Mouse (Mus musculus) liver, embryonic 15.5 days (tissue): Measurements from ENCODE around the gene L1cam. TPM values are rescaled to one million over a fixed set of nuclear protein-coding genes. Genes with fewer than 3 reads are reported as not detected.

Source experiments
- ATAC-seq: fragments of 200-750 bp; cut with Nextera tagmentation; 2 replicates; pipeline ENCODE4 v1.8.0; 2017; ENCODE audit warnings: moderate number of reproducible peaks, mild to moderate bottlenecking, moderate library complexity; ENCODE audit not compliant: insufficient read depth
- H3K27ac ChIP-seq: fragments of 300-500 bp; sonication (generic); replicated peaks from 2 replicates; pipeline ENCODE4 v1.5.1; 2015; ENCODE audit warnings: mild to moderate bottlenecking, inconsistent platforms
- H3K27me3 ChIP-seq: fragments of 300-500 bp; sonication (generic); 2 replicates; pipeline ENCODE4 v1.6.1; 2015; ENCODE audit warnings: mild to moderate bottlenecking, inconsistent platforms
- H3K36me3 ChIP-seq: fragments of 300-500 bp; sonication (generic); replicated peaks from 2 replicates; pipeline ENCODE4 v1.6.1; 2015; ENCODE audit warnings: moderate library complexity, mild to moderate bottlenecking, inconsistent platforms
- H3K4me1 ChIP-seq: fragments of 300-500 bp; sonication (generic); replicated peaks from 2 replicates; pipeline ENCODE4 v1.6.1; 2015; ENCODE audit warnings: inconsistent platforms
- H3K4me2 ChIP-seq: fragments of 300-500 bp; sonication (generic); 2 replicates; pipeline ENCODE4 v1.6.1; 2015; ENCODE audit warnings: moderate library complexity, mild to moderate bottlenecking, inconsistent platforms
- H3K4me3 ChIP-seq: fragments of 300-500 bp; sonication (generic); replicated peaks from 2 replicates; pipeline ENCODE4 v1.5.1; 2015; ENCODE audit warnings: mild to moderate bottlenecking, inconsistent platforms
- H3K9ac ChIP-seq: fragments of 300-500 bp; sonication (generic); 2 replicates; pipeline ENCODE4 v1.6.1; 2015; ENCODE audit warnings: moderate library complexity, mild to moderate bottlenecking, inconsistent platforms
- H3K9me3 ChIP-seq: fragments of 300-500 bp; sonication (generic); replicated peaks from 2 replicates; pipeline ENCODE4 v1.6.1; 2016; ENCODE audit warnings: inconsistent platforms
- WGBS: fragments of 180-500 bp; shearing (Covaris S2); methylation state at CpG from one replicate; pipeline ENCODE4 v1.1.7; 2015; ENCODE audit warnings: mixed read lengths; ENCODE audit not compliant: insufficient replicate concordance; 5-methylcytosine and 5-hydroxymethylcytosine counted together
- polyA plus RNA-seq: library from polyadenylated mRNA; unstranded; fragments of >200 nt; fragmentation: Nextera tagmentation; extraction: Ambion mirVana; gene quantifications from 2 replicates; pipeline ENCODE4 v1.2.1, GENCODE M21; 2015

Gene L1cam
- polyA plus RNA-seq, 1 experiment from 2014 or later: 0.21 TPM

- peak; percentile 95 for ATAC-seq
- WGBS: 19% methylated on average over 31 of the region's 31 CpGs
- H3K9ac ChIP-seq: peak overlapping the region; percentile 25; the same call in 1 of the 2 replicates
- H3K4me3 ChIP-seq: peak overlapping the region; percentile 49
- H3K27me3 ChIP-seq: no peaks in the 10 kb centered on the region
- peak overlapping the region; percentile 72 for H3K4me2 ChIP-seq
- H3K4me1 ChIP-seq: peaks cover 39% of the 10 kb centered on the region
- H3K27ac ChIP-seq: peak overlapping the region; percentile 77
- H3K9me3 ChIP-seq: no peaks in the 10 kb centered on the region
- H3K36me3 ChIP-seq: peaks cover 11% of the 10 kb centered on the region; the same call in 1 of the 2 replicates
Measured at GRCm38 (mm10) chrX:73914827-73915703, 19.2 kb upstream of the L1cam start.

DNA sequence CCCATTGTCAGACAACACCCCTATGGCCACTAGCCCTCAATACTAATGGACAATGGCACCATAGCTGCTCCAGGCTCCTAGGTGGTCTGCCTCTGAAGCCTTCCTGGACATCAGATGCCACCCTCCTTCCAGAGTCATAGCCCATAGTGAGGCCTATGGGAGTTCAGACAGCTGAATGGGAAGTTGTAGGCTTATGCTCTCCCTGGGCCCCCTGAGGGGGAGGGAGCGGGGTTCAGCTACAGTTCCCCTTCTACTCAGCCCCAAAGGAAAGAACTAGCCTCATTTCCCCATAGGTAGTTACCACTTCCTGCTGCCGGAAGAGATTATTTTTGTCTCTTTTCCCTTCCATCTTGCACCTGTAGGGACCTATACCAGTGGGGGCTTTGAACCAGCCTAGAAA lies 15.7 kb upstream of the L1cam start:
- no peak for ATAC-seq
- Histone ChIP-seq H3K27ac (peak overlapping the region; percentile 72), H3K36me3 (no peaks in the 10 kb centered on the region), H3K27me3 (no peaks in the 10 kb centered on the region), H3K4me1 (peaks cover 45% of the 10 kb centered on the region), H3K4me3 (no peak overlapping the region), H3K9me3 (no peaks in the 10 kb centered on the region), H3K4me2 (peak overlapping the region; percentile 74), H3K9ac (no peak overlapping the region)
- WGBS: 46% methylated on average over 2 of the region's 2 CpGs

- H3K4me1 ChIP-seq: peaks cover 43% of the 10 kb centered on the region
- 12% methylated on average over 21 of the region's 26 CpGs for WGBS
- peak overlapping the region; percentile 49 for H3K4me3 ChIP-seq
- H3K27me3 ChIP-seq: no peaks in the 10 kb centered on the region
- peak overlapping the region; percentile 72 for H3K27ac ChIP-seq
- no peaks in the 10 kb centered on the region for H3K9me3 ChIP-seq
- peak overlapping the region; percentile 37; the same call in 1 of the 2 replicates for H3K9ac ChIP-seq
- H3K4me2 ChIP-seq: peak overlapping the region; percentile 74
- no peaks in the 10 kb centered on the region for H3K36me3 ChIP-seq
- 0 out of 2 replicates have a peak, but pooled peaks have one; percentile 8 for ATAC-seq
Measured at GRCm38 (mm10) chrX:73911156-73911555, 15.3 kb upstream of the L1cam start.

- no peaks in the 10 kb centered on the region for H3K36me3 ChIP-seq
- no peak for ATAC-seq
- H3K4me1 ChIP-seq: peaks cover 36% of the 10 kb centered on the region
- H3K4me2 ChIP-seq: peak overlapping the region; percentile 74
- H3K9me3 ChIP-seq: no peaks in the 10 kb centered on the region
- peak overlapping the region; percentile 49 for H3K4me3 ChIP-seq
- no peak overlapping the region for H3K9ac ChIP-seq
- no peaks in the 10 kb centered on the region for H3K27me3 ChIP-seq
- H3K27ac ChIP-seq: peak overlapping the region; percentile 72
Measured at GRCm38 (mm10) chrX:73910451-73910850, 14.5 kb upstream of the L1cam start.

GRCm38 (mm10) chrX:73910049-73910448 lies 14.1 kb upstream of the L1cam start:
- no peaks in the 10 kb centered on the region for H3K36me3 ChIP-seq
- peaks cover 35% of the 10 kb centered on the region for H3K4me1 ChIP-seq
- peak overlapping the region; percentile 49; the same call in 1 of the 2 replicates for H3K4me3 ChIP-seq
- 0 out of 2 replicates have a peak overlapping the region, but pooled peaks have one; percentile 72 for H3K27ac ChIP-seq
- WGBS: 32% methylated on average over 1 of the region's 1 CpGs
- no peak overlapping the region for H3K9ac ChIP-seq
- H3K4me2 ChIP-seq: peak overlapping the region; percentile 74; the same call in 1 of the 2 replicates
- ATAC-seq: no peak
- H3K27me3 ChIP-seq: no peaks in the 10 kb centered on the region
- no peaks in the 10 kb centered on the region for H3K9me3 ChIP-seq

GRCm38 (mm10) chrX:73897959-73898358 lies 2.1 kb upstream of the L1cam start:
- Histone ChIP-seq H3K4me1 (no peaks in the 10 kb centered on the region), H3K27ac (no peak overlapping the region), H3K9me3 (no peaks in the 10 kb centered on the region), H3K36me3 (no peaks in the 10 kb centered on the region), H3K27me3 (no peaks in the 10 kb centered on the region), H3K9ac (no peak overlapping the region), H3K4me2 (no peak overlapping the region), H3K4me3 (no peak overlapping the region)
- ATAC-seq: no peak
- WGBS: 45% methylated on average over 3 of the region's 3 CpGs

DNA sequence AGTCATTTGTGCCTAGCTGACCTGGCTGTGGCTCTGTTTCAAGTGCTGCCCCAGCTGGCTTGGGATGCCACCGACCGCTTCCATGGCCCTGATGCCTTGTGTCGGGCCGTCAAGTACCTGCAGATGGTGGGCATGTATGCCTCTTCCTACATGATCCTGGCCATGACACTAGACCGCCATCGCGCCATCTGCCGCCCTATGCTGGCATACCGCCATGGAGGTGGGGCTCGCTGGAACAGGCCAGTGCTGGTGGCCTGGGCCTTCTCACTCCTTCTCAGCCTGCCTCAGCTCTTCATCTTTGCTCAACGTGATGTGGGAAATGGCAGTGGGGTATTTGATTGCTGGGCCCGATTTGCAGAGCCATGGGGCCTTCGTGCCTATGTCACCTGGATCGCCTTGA lies 3.1 kb downstream of the L1cam start:
- no peak overlapping the region for H3K27ac ChIP-seq
- peaks cover 3% of the 10 kb centered on the region; the same call in 1 of the 2 replicates for H3K27me3 ChIP-seq
- H3K4me3 ChIP-seq: no peak overlapping the region
- no peaks in the 10 kb centered on the region for H3K9me3 ChIP-seq
- H3K4me2 ChIP-seq: no peak overlapping the region
- H3K36me3 ChIP-seq: no peaks in the 10 kb centered on the region
- WGBS: 75% methylated on average over 14 of the region's 14 CpGs
- no peak for ATAC-seq
- H3K4me1 ChIP-seq: no peaks in the 10 kb centered on the region
- no peak overlapping the region for H3K9ac ChIP-seq

DNA sequence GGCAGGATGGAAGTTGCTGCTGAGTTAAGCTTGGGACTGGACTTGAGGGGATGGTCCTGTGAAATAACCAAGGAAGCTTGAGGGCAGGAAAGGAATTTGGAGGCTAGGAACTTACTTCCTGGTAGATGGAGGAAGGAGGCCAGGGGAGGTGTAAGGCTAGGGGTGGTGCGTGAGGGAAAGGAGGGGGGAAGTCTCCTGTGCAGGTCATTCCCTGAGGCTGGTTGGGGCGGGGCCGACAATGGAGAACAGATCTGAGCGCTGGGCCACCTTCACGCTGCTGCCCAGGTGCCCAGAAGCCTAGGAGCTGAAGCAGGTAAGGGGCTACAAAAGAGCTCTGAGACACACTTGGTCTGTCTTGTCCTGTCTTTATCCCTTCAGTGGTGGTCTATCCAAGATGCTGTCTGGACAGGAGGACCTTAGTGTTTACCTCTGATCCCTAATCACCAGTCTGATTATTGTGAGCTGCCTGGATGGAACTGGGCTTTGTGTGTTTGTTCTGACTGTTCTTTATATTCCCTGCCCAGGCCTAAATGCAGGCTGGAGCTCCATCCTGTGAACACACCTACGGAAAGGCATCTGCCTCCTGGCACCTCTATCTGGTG lies 4.3 kb downstream of the L1cam start, which contains the start of gene Avpr2:
Gene Avpr2, plus strand, starts transcription at position 552 of the 602 bp plus-strand sequence.
- Histone ChIP-seq H3K9me3 (no peaks in the 10 kb centered on the region), H3K4me3 (no peak within 1 kb of the TSS), H3K36me3 (no peaks in the 10 kb centered on the region), H3K27ac (no peak within 1 kb of the TSS), H3K4me2 (no peak within 1 kb of the TSS), H3K27me3 (peaks cover 7% of the 10 kb centered on the region; the same call in 1 of the 2 replicates), H3K4me1 (no peaks in the 10 kb centered on the region), H3K9ac (no peak within 1 kb of the TSS)
- WGBS: 55% methylated on average over 6 of the region's 6 CpGs
- no peak for ATAC-seq

DNA sequence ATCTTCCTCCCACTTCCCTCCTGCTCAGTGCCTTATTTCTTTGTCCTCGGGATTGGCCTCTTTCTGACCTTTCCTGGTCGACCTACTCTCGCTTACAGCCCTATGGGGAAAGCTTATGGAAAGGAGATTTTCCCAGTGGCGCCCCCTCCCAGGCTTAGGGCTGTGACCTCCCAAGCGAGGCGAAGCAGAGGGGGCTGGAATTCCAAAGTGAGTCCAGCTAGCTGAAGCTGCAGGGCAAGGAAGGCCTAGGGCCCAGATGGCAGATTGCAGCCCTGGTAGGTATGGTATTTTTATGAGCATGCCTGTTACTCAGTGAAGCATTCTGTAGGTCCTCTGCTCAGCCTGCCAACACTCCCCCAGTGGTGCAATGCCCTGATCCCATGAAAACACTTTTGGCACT lies 14.4 kb downstream of the L1cam start:
- H3K36me3 ChIP-seq: no peaks in the 10 kb centered on the region
- no peak overlapping the region for H3K4me3 ChIP-seq
- H3K27me3 ChIP-seq: peaks cover 44% of the 10 kb centered on the region
- 45% methylated on average over 6 of the region's 6 CpGs for WGBS
- H3K9ac ChIP-seq: no peak overlapping the region
- ATAC-seq: no peak
- H3K27ac ChIP-seq: no peak overlapping the region
- 0 out of 2 replicates have a peak, but pooled peaks cover 3% of the 10 kb centered on the region for H3K4me1 ChIP-seq
- no peaks in the 10 kb centered on the region for H3K9me3 ChIP-seq
- H3K4me2 ChIP-seq: no peak overlapping the region

GRCm38 (mm10) chrX:73881036-73881427 lies 14.9 kb downstream of the L1cam start:
- Histone ChIP-seq H3K36me3 (no peaks in the 10 kb centered on the region), H3K4me2 (peak overlapping the region; percentile 44), H3K9me3 (no peaks in the 10 kb centered on the region), H3K4me3 (no peak overlapping the region; the same call in 1 of the 2 replicates), H3K27ac (no peak overlapping the region), H3K27me3 (peaks cover 44% of the 10 kb centered on the region), H3K4me1 (0 out of 2 replicates have a peak, but pooled peaks cover 3% of the 10 kb centered on the region), H3K9ac (no peak overlapping the region)
- no peak for ATAC-seq
- WGBS: 27% methylated on average over 16 of the region's 16 CpGs
